8 mouse cellular contexts compared by ENCODE assay signal in genomic region chrX:164076040-164076775, GRCm38 (mm10). TPM values are rescaled to one million over a fixed set of nuclear protein-coding genes. Genes with fewer than 3 reads are reported as not detected.
DNase-seq lines count a peak whose midpoint lies in the region; ATAC-seq lines count a peak whose summit lies in the region.

Gene Siah1b, minus strand, starts transcription at chrX:164076493.

- H3K9me3 ChIP-seq in heart, embryonic 14.5 days (ENCODE audit: control insufficient read depth, low read length): no peaks in the 10 kb centered on the region
- no peaks in the 10 kb centered on the region for H3K9me3 ChIP-seq in liver, embryonic 13.5 days (replicated peaks)
- H3K9me3 ChIP-seq in stomach, embryonic 16.5 days (replicated peaks; ENCODE audit: control insufficient read depth, low read length): no peaks in the 10 kb centered on the region

- DNase-seq in c-Kit-negative CD71-positive TER-119-positive erythroid progenitor cells, embryonic 14.5 days (ENCODE audit: low read depth, low spot score): peak; percentile 84
- peak; percentile 78 for DNase-seq in fibroblast of lung, adult 2 months (ENCODE audit: low read depth)
- DNase-seq in kidney, postnatal 14 days: peak; percentile 94
- peak; percentile 87 for DNase-seq in liver, embryonic 13.5 days
- DNase-seq in neural tube, embryonic 10.5 days (ENCODE audit: extremely low spot score, low spot score): peak; percentile 85

- ATAC-seq in CD4-positive, CD25-positive, alpha-beta regulatory T cell, adult 4 months: peak; percentile 94
- peak; percentile 98 for ATAC-seq in heart, embryonic 14.5 days (ENCODE audit: insufficient number of reproducible peaks, insufficient read depth, low FRiP score, low read depth)
- peak; percentile 95 for ATAC-seq in liver, embryonic 13.5 days (ENCODE audit: low read depth)
- ATAC-seq in stomach, embryonic 16.5 days (ENCODE audit: insufficient read depth, low FRiP score): peak; percentile 99

- peaks cover 0 to 3% of the 10 kb centered on the region in 2 experiments; a peak in 1 of 4 replicates for H3K4me1 ChIP-seq in heart, embryonic 14.5 days (ENCODE audit: control insufficient read depth in 2 of 2, insufficient read depth in 2 of 2, low read length in 2 of 2)
- H3K4me1 ChIP-seq in liver, embryonic 13.5 days (replicated peaks): peaks cover 7% of the 10 kb centered on the region
- peaks cover 4% of the 10 kb centered on the region; the same call in 1 of the 2 replicates for H3K4me1 ChIP-seq in stomach, embryonic 16.5 days (ENCODE audit: control insufficient read depth, insufficient read depth, low read length)

- peak within 1 kb of the TSS; percentile 54 to 85 for H3K4me3 ChIP-seq in heart, embryonic 14.5 days (ENCODE audit: control insufficient read depth in 1 of 2, insufficient read depth in 1 of 2, low read depth in 1 of 2, low read length in 2 of 2)
- peak within 1 kb of the TSS; percentile 73 for H3K4me3 ChIP-seq in liver, embryonic 13.5 days (replicated peaks)
- H3K4me3 ChIP-seq in stomach, embryonic 16.5 days (replicated peaks; ENCODE audit: low read length): peak within 1 kb of the TSS; percentile 61

- peaks cover 4% of the 10 kb centered on the region; the same call in 1 of the 2 replicates for H3K27me3 ChIP-seq in heart, embryonic 14.5 days (ENCODE audit: control insufficient read depth, insufficient read depth, low read length)
- no peaks in the 10 kb centered on the region for H3K27me3 ChIP-seq in liver, embryonic 13.5 days
- no peaks in the 10 kb centered on the region for H3K27me3 ChIP-seq in stomach, embryonic 16.5 days (ENCODE audit: control insufficient read depth, insufficient read depth, low read length)

- peak within 1 kb of the TSS; percentile 81 to 90 for H3K27ac ChIP-seq in heart, embryonic 14.5 days (replicated peaks in 1 of 2; ENCODE audit: control insufficient read depth in 1 of 2, insufficient read depth in 1 of 2, low read depth in 2 of 2, low read length in 2 of 2)
- H3K27ac ChIP-seq in liver, embryonic 13.5 days: peak within 1 kb of the TSS; percentile 79
- peak within 1 kb of the TSS; percentile 82 for H3K27ac ChIP-seq in stomach, embryonic 16.5 days (ENCODE audit: low read length)

- peak within 1 kb of the TSS; percentile 73 for H3K9ac ChIP-seq in heart, embryonic 14.5 days (ENCODE audit: low read length)
- peak within 1 kb of the TSS; percentile 73 for H3K9ac ChIP-seq in liver, embryonic 13.5 days
- peak within 1 kb of the TSS; percentile 78 for H3K9ac ChIP-seq in stomach, embryonic 16.5 days (ENCODE audit: low read length)

- H3K4me2 ChIP-seq in heart, embryonic 14.5 days (ENCODE audit: low read length): peak within 1 kb of the TSS; percentile 70
- peak within 1 kb of the TSS; percentile 78 for H3K4me2 ChIP-seq in liver, embryonic 13.5 days
- H3K4me2 ChIP-seq in stomach, embryonic 16.5 days (ENCODE audit: low read depth, low read length): peak within 1 kb of the TSS; percentile 77

- WGBS in heart, embryonic 14.5 days: 27% methylated on average over 54 of the region's 54 CpGs
- 20% methylated on average over 54 of the region's 54 CpGs for WGBS in liver, embryonic 13.5 days (ENCODE audit: insufficient replicate concordance)
- 24% methylated on average over 52 of the region's 54 CpGs for WGBS in stomach, embryonic 16.5 days

- H3K36me3 ChIP-seq in heart, embryonic 14.5 days (ENCODE audit: control insufficient read depth, insufficient read depth, low read length): peaks cover 27% of the 10 kb centered on the region
- peaks cover 29% of the 10 kb centered on the region for H3K36me3 ChIP-seq in liver, embryonic 13.5 days
- H3K36me3 ChIP-seq in stomach, embryonic 16.5 days (ENCODE audit: control insufficient read depth, insufficient read depth, low read length): no peaks in the 10 kb centered on the region

RNA-seq across cellular contexts. Expression of gene Siah1b, which starts in this region (rescaled TPM):
- polyA plus RNA-seq in CD4-positive, CD25-positive, alpha-beta regulatory T cell, adult 4 months (2017; shearing (Covaris generic)): 1 to 10 TPM; 1.4 to 2.1 TPM
- 17.4 and 18.7 TPM in 2 replicates for polyA plus RNA-seq in heart, embryonic 14.5 days (2014; fragmentation: Nextera tagmentation; extraction: Ambion mirVana)
- 20.0 and 21.6 TPM in 2 replicates for polyA plus RNA-seq in liver, embryonic 13.5 days (2015; fragmentation: Nextera tagmentation; extraction: Ambion mirVana)
- 13.6 and 19.0 TPM in 2 replicates for polyA plus RNA-seq in stomach, embryonic 16.5 days (2015; fragmentation: Nextera tagmentation; extraction: Ambion mirVana)

Comparison
In these comparisons a context has a peak if more than half of its experiments do, and no peak if none do; other contexts are left out.
1. Peak in every context shown above with its lines: DNase-seq, ATAC-seq, H3K4me3 ChIP-seq and H3K27ac ChIP-seq.